ENCODE assay signal across 25 mouse cellular contexts in the genomic region with DNA sequence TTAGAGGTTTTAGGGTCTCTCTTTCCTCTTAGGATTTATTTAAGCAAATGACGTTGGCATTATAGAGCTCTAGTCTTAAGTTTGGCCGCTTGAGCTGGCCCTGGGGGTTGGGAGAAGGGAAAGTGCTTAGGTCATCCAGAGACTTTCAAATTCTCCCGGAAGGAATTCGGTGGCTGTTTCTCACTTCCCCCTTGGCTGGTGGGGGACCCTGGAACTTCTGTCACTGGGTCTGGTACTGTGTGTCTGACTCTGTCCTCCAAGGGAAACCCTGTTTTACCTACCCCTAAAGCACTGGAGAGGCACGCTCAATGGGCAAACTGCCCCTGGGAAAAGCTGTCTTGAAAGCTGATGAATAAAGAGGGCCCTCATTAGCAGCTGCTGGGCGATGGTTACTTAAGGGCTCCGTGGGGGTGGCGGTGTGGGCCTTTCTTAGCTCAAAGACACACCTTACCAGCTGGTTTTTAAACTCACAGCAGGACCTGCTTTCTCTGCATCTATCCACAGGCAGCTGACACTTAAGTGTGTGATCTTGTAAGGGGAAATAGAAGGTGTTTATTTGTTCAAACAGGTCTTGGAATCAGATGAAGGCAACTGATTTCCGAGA. TPM values are rescaled to one million over a fixed set of nuclear protein-coding genes. Genes with fewer than 3 reads are reported as not detected.
DNase-seq lines count a peak whose midpoint lies in the region; TF ChIP-seq lines count a peak whose summit lies in the region.
"Had no signal": no experiment of that assay in that cellular context is flagged by ENCODE, and none has a peak within 500 bp of the region (broad histone marks: within the 10 kb centered on the region; RNA-seq: fewer than 3 reads in every experiment).

No protein-coding gene starts in this region.

- no peak for TF ChIP-seq CTCF in lung, adult 2 months (IDR thresholded peaks at IDR 0.05; ENCODE audit: insufficient read depth, low read length)

- intact Hi-C loops in heart, postnatal 36 days (cut with DNase I) = no loop called here

- no peak overlapping the region for H3K27ac ChIP-seq in ES-E14 (ENCODE audit: insufficient read depth, low read depth, low read length, poor library complexity, severe bottlenecking)
- H3K27ac ChIP-seq: embryonic facial prominence, embryonic 12.5 days; gastrocnemius, adult 2 months; hindbrain, postnatal 0 days; limb, embryonic 13.5 days; liver, embryonic 12.5 days; neural tube, embryonic 13.5 days had no signal

- H3K4me3 ChIP-seq in lung, adult 2 months (replicated peaks; ENCODE audit: extremely low read depth, low read depth, low read length) = no peak overlapping the region
- no peak overlapping the region for H3K4me3 ChIP-seq in ES-E14 (ENCODE audit: insufficient read depth in 1 of 2, low read depth in 1 of 2, low read length in 2 of 2, poor library complexity in 1 of 2, severe bottlenecking in 1 of 2)
- H3K4me3 ChIP-seq: embryonic facial prominence, embryonic 12.5 days; gastrocnemius, adult 2 months; limb, embryonic 13.5 days; liver, embryonic 12.5 days; megakaryocyte, embryonic 14.5 days; myocyte; neural tube, embryonic 13.5 days had no signal

- TF ChIP-seq POLR2A in lung, adult 2 months (IDR thresholded peaks at IDR 0.05; ENCODE audit: borderline replicate concordance, extremely low read depth, low read depth, low read length) = no peak

- no peaks in the 10 kb centered on the region for H3K9me3 ChIP-seq in ES-E14 (ENCODE audit: control insufficient read depth, insufficient read depth, low read depth, low read length)
- H3K9me3 ChIP-seq: embryonic facial prominence, embryonic 12.5 days; limb, embryonic 13.5 days; liver, embryonic 12.5 days; megakaryocyte, embryonic 14.5 days; neural tube, embryonic 13.5 days had no signal

- no peaks in the 10 kb centered on the region for H3K36me3 ChIP-seq in ES-E14 (ENCODE audit: control insufficient read depth, insufficient read depth, low read length, poor library complexity, severe bottlenecking)
- H3K36me3 ChIP-seq: embryonic facial prominence, embryonic 12.5 days; neural tube, embryonic 13.5 days had no signal

- in situ Hi-C loops in ES-E14 (cut with MboI; ENCODE audit: low sequenced_read_pairs in 2 of 2, unreplicated experiment in 2 of 2) = no loop called here

- peaks cover 15% of the 10 kb centered on the region for H3K4me1 ChIP-seq in lung, adult 2 months (ENCODE audit: control insufficient read depth, insufficient read depth, low read length)
- peaks cover 0 to 19% of the 10 kb centered on the region in 2 experiments; a peak in 2 of 4 replicates for H3K4me1 ChIP-seq in ES-E14 (ENCODE audit: control insufficient read depth in 2 of 2, insufficient read depth in 2 of 2, low read length in 2 of 2, poor library complexity in 1 of 2)
- H3K4me1 ChIP-seq: neural tube, embryonic 13.5 days had no signal

- H3K9ac ChIP-seq in ES-E14 (ENCODE audit: insufficient read depth, low read depth, low read length, poor library complexity, severe bottlenecking) = peak overlapping the region; percentile 7; the same call in 1 of the 2 replicates
- H3K9ac ChIP-seq: embryonic facial prominence, embryonic 12.5 days; limb, embryonic 13.5 days; liver, embryonic 12.5 days; neural tube, embryonic 13.5 days had no signal

- WGBS in lung, adult 2 months = 24% methylated on average over 9 of the region's 9 CpGs

- DNase-seq in heart, adult 11 months = peak; percentile 88
- DNase-seq in heart, postnatal 36 days = no peak
- peak; percentile 39 for DNase-seq in lung, adult 2 months
- DNase-seq in lung, postnatal 10 days = no peak
- no peak for DNase-seq in ES-E14 (ENCODE audit: low read depth, low spot score)
- DNase-seq in lung, postnatal 36 days = peak; percentile 20
- DNase-seq in thymus, postnatal 36 days = no peak
- DNase-seq: adrenal gland, postnatal 10 days; B cell, adult 2 months; cerebellum, adult 2 months; cerebellum, postnatal 25 days; gastrocnemius, adult 2 months; kidney, adult 9 months; kidney, postnatal 25 days; retina, postnatal 1 day; right cerebral cortex, postnatal 25 days; spleen, adult 18-20 months; thymus, postnatal 14 days had no signal

TF ChIP-seq in ES-E14, 5 proteins besides CTCF, POLR2A, EP300 and RAD21:
- TF ChIP-seq ZC3H11A (IDR thresholded peaks at IDR 0.05; ENCODE audit: borderline replicate concordance, low read depth, low read length) (no peak), CHD2 (IDR thresholded peaks at IDR 0.05; ENCODE audit: low read depth, low read length) (no peak), MAFK (IDR thresholded peaks at IDR 0.05; ENCODE audit: insufficient read depth, low read depth, low read length) (no peak), ZNF384 (IDR thresholded peaks at IDR 0.05; ENCODE audit: low read depth, low read length) (no peak), HCFC1 (IDR thresholded peaks at IDR 0.05; ENCODE audit: borderline replicate concordance, insufficient read depth, low read length) (no peak)

RNA-seq across cellular contexts. Expression of a gene that starts 26.6 kb away (rescaled TPM):
- 10 to 100 TPM; 27.7 to 32.7 TPM for total RNA-seq in heart, postnatal 36 days (2021)
- 4.9 and 7.0 TPM in 2 replicates for polyA plus RNA-seq in lung, adult 2 months (2012; rRNA removed)
- total RNA-seq in ES-E14 (2012; rRNA removed) = 10.9 and 16.4 TPM in 2 replicates

RNA-seq across cellular contexts. Expression of a gene that starts 28.9 kb away (rescaled TPM):
- total RNA-seq in heart, postnatal 36 days (2021) = 10 to 100 TPM; 18.2 to 21.3 TPM
- 62.3 and 68.6 TPM in 2 replicates for polyA plus RNA-seq in lung, adult 2 months (2012; rRNA removed)
- total RNA-seq in ES-E14 (2012; rRNA removed) = 97.3 and 104 TPM in 2 replicates

Comparison
In these comparisons a context has a peak if more than half of its experiments do, and no peak if none do; other contexts are left out.
1. DNase-seq: peak in heart, adult 11 months (single experiment), lung, adult 2 months (single experiment) and lung, postnatal 36 days (single experiment); none in heart, postnatal 36 days (0 of 2), lung, postnatal 10 days (single experiment), ES-E14 (single experiment) and thymus, postnatal 36 days (0 of 2).